Mouse (Mus musculus): ENCODE data around the gene Rab14. TPM values are rescaled to one million over a fixed set of nuclear protein-coding genes. Genes with fewer than 3 reads are reported as not detected.

Gene Rab14
- polyA plus RNA-seq, 1 experiment from 2014 or later, result 259 TPM

DNA sequence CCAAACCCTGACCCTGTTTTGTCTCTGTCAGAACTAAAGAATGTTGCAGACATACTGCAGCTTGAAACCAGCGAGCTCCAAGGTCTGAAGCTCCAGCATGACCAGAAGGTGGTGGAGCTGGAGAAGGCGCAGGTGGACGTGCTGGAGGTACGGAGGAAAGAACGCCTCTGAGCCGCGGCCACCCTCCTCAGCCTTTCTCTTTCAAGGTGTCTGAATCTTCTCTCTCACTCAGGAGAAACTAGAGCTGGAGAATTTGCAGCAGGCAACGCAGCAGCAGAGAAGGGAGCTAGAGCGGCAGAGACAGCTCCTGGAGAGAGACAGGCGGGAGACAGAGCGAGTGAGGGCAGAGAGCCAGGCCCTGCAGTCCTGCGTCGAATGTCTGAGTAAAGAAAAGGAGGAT, 35.5 kb downstream of the Rab14 start:
- H3K9me3 ChIP-seq, result no peaks in the 10 kb centered on the region
- H3K4me1 ChIP-seq, result no peaks in the 10 kb centered on the region
- H3K4me3 ChIP-seq, result no peak overlapping the region
- H3K27me3 ChIP-seq (replicated peaks; ENCODE audit: low read depth, poor library complexity, severe bottlenecking), result no peaks in the 10 kb centered on the region
- WGBS, result 94% methylated on average over 13 of the region's 13 CpGs
- H3K36me3 ChIP-seq (replicated peaks), result peaks cover 88% of the 10 kb centered on the region
- DNase-seq (ENCODE audit: low spot score), result no peak
- H3K27ac ChIP-seq (replicated peaks), result no peak overlapping the region

DNA sequence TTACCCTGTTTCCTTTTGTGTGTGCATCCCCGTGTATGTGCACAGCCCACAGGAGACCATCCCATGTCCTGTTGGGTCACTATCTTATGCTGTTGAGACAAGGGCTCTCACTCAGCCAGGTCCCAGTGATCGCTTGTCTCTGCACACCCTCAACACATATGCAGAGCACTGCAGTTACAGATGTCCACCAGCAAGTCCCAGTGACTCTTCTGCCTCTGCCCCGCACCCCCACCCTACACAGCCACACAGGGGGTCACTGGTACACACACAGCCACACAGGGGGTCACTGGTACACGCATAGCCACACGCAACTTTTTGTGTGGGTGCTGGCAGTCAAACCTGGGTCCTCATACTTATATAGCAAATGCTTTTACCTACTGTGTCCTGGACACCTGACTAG, 37.5 kb downstream of the Rab14 start:
- no peaks in the 10 kb centered on the region for H3K4me1 ChIP-seq
- DNase-seq (ENCODE audit: low spot score), result no peak
- H3K9me3 ChIP-seq, result no peaks in the 10 kb centered on the region
- H3K36me3 ChIP-seq (replicated peaks), result peaks cover 87% of the 10 kb centered on the region
- H3K27me3 ChIP-seq (replicated peaks; ENCODE audit: low read depth, poor library complexity, severe bottlenecking), result no peaks in the 10 kb centered on the region
- H3K4me3 ChIP-seq, result no peak overlapping the region
- WGBS, result 89% methylated on average over 5 of the region's 5 CpGs
- H3K27ac ChIP-seq (replicated peaks), result no peak overlapping the region

DNA sequence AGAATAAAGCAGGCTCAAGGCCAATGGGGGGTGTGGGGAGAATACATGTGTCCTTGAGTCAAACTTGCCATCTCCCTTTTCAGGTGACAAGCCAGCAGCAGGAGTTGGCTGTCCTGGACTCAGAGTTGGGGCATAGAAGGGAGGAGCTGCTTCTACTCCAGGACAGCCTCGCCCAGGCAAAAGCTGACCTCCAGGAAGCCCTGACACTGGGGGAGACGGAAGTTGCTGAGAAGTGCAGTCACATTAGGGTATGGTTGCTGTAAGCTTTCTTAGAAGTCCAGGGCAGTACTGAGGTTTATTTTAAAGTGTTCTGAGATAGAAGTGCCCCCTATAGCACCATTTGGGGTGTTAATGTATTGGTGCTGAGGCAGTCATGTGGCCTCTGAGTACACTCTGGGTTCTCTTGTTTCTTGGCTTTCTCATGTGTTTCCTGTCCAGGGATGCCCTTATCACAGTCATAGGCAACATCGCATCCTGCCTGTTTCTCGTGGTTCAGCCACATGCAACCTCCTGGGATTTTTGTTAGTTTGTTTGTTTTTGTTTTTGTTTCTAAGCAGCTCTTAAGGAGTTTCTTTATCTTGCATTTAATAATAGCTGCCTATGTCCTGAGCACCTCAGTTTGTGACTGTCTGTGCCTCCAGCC, 39.0 kb downstream of the Rab14 start:
- no peak for DNase-seq (ENCODE audit: low spot score)
- Histone ChIP-seq H3K27ac (replicated peaks) (no peak overlapping the region), H3K36me3 (replicated peaks) (peaks cover 87% of the 10 kb centered on the region), H3K4me1 (no peaks in the 10 kb centered on the region), H3K9me3 (no peaks in the 10 kb centered on the region), H3K27me3 (replicated peaks; ENCODE audit: low read depth, poor library complexity, severe bottlenecking) (no peaks in the 10 kb centered on the region), H3K4me3 (no peak overlapping the region)
- 82% methylated on average over 4 of the region's 4 CpGs for WGBS

DNA sequence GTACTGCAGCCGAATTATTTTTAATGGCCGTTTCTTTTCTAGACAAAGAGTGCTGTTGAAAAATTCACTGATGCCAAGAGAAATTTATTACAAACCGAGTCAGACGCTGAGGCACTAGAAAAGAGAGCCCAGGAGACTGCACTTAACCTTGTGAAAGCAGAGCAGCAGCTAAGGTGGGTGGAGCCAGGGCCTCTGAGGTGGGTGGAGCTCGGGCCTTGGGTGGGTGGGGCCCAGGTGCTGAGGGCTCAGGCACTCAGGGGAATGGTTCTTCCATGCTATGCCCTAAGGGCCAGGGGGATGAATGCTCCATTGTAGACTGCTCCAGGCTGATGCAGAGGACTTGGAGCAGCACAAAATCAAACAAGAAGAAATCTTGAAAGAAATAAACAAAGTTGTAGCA, 40.7 kb downstream of the Rab14 start:
- Histone ChIP-seq H3K4me3 (no peak overlapping the region), H3K36me3 (replicated peaks) (peaks cover 87% of the 10 kb centered on the region)
- WGBS, result 56% methylated on average over 5 of the region's 5 CpGs

DNA sequence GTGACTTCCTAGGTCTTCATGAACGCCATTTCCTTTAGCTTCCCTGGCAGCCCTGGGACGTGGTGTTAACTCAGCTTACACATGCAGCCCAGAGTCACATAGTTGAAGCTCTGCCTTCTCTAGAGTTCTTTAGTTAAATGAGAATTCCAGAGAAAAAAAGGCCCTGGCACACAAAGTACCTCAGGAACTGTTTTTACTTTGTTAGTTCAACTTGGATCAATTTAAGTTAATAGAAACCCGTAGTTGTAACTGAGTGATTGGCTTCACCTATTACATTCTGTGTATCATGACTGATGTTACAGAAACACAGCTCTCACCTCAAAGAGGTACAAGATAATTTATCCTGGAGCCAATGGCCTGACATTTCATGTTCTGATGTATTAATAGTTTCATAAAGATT, 42.6 kb downstream of the Rab14 start:
- WGBS, result 75% methylated on average over 3 of the region's 3 CpGs
- H3K4me1 ChIP-seq, result no peaks in the 10 kb centered on the region

More for the DNA sequence above, 40.7 kb downstream of the Rab14 start:
- no peak overlapping the region for H3K27ac ChIP-seq (replicated peaks)
- H3K27me3 ChIP-seq (replicated peaks; ENCODE audit: low read depth, poor library complexity, severe bottlenecking), result no peaks in the 10 kb centered on the region
- no peaks in the 10 kb centered on the region for H3K9me3 ChIP-seq
- H3K4me1 ChIP-seq, result no peaks in the 10 kb centered on the region
- DNase-seq (ENCODE audit: low spot score), result peak; percentile 19

DNA sequence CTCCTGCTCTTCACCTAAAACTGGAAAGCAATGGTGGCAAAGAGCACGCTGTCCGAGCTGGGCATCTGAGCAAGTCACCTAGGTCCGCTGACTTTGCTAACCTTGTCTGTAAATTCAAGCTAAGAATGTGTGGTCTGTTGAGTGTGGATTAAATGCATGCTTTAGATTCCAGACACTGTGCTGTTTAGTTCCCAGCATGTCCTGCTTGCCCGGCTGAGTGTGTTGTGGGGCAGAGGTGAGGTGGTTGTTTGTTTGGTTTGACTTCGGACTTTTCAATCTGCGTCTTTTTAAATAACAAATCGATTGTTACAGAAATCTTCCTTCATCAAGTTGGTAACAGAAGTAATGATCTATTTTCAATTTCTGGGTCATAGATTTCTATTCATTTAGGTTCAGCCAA, 43.1 kb downstream of the Rab14 start:
- H3K4me3 ChIP-seq, result no peak overlapping the region
- no peaks in the 10 kb centered on the region for H3K9me3 ChIP-seq
- 83% methylated on average over 7 of the region's 7 CpGs for WGBS
- H3K27ac ChIP-seq (replicated peaks), result no peak overlapping the region
- H3K27me3 ChIP-seq (replicated peaks; ENCODE audit: low read depth, poor library complexity, severe bottlenecking), result no peaks in the 10 kb centered on the region
- H3K36me3 ChIP-seq (replicated peaks), result peaks cover 90% of the 10 kb centered on the region
- DNase-seq (ENCODE audit: low spot score), result no peak
- H3K4me1 ChIP-seq, result no peaks in the 10 kb centered on the region

More for the DNA sequence above, 42.6 kb downstream of the Rab14 start:
- H3K27ac ChIP-seq (replicated peaks), result no peak overlapping the region
- DNase-seq (ENCODE audit: low spot score), result no peak
- no peaks in the 10 kb centered on the region for H3K27me3 ChIP-seq (replicated peaks; ENCODE audit: low read depth, poor library complexity, severe bottlenecking)
- H3K36me3 ChIP-seq (replicated peaks), result peaks cover 90% of the 10 kb centered on the region
- H3K4me3 ChIP-seq, result no peak overlapping the region
- no peaks in the 10 kb centered on the region for H3K9me3 ChIP-seq

DNA sequence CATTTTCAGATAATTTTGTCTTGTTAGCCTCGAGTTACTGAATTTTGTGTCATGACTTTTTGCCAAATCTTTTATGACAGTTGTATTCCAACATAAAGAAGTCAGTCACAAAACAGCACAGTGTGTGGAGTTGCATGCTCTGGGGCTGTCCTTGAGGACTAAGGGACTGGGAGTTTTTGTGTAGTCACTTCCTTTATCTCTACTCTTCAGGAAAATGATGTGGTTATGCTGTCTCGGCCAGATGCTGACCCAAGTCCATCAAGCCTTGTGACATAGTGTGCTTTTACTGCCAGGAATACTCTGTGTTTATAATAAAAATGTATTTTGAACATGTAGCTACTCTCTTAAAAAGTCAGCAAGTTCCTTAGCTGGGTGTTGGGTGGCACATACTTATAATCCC, 43.9 kb downstream of the Rab14 start:
- H3K27ac ChIP-seq (replicated peaks), result no peak overlapping the region
- no peaks in the 10 kb centered on the region for H3K4me1 ChIP-seq
- no peaks in the 10 kb centered on the region for H3K9me3 ChIP-seq
- 86% methylated on average over 2 of the region's 2 CpGs for WGBS
- no peaks in the 10 kb centered on the region for H3K27me3 ChIP-seq (replicated peaks; ENCODE audit: low read depth, poor library complexity, severe bottlenecking)
- H3K36me3 ChIP-seq (replicated peaks), result peaks cover 91% of the 10 kb centered on the region
- no peak for DNase-seq (ENCODE audit: low spot score)
- H3K4me3 ChIP-seq, result no peak overlapping the region

DNA sequence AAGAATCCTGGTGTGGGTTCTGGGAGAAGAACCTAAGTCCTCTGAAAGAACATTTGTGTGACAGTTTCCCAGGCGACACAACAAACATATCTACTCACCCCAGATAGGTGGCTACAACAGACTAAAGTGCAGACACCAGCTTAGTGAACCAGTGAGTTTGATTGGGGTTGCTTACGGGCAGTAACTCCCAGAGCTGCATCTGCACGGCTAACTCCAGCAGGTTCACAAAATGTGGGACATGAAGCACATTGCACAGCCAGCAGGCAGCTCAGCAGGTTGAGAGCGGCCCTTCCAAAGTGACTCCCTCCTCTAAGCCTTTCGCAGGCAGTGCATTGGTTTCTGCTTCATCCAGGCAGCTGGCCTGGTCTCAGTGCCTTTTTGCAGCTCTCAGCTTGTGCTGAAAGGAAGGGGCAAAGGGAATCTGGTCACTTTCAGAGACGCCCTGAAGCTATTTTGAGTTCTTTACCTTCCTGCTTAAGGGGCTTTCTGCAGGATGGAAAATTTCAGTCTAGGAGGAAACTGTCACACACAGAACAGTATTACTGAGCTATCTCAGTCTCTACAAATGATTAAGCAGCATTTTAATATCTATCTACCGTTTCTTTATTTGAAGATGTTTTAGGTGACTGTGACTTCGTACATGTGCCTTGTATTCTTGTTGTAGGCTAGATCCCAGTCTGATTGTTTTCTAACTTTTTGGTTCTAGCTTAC, 46.9 kb downstream of the Rab14 start:
- WGBS, result 87% methylated on average over 8 of the region's 8 CpGs
- H3K4me3 ChIP-seq, result no peak overlapping the region
- H3K27ac ChIP-seq (replicated peaks), result no peak overlapping the region
- peaks cover 100% of the 10 kb centered on the region for H3K36me3 ChIP-seq (replicated peaks)
- DNase-seq (ENCODE audit: low spot score), result no peak
- H3K4me1 ChIP-seq, result no peaks in the 10 kb centered on the region
- H3K9me3 ChIP-seq, result no peaks in the 10 kb centered on the region
- no peaks in the 10 kb centered on the region for H3K27me3 ChIP-seq (replicated peaks; ENCODE audit: low read depth, poor library complexity, severe bottlenecking)

DNA sequence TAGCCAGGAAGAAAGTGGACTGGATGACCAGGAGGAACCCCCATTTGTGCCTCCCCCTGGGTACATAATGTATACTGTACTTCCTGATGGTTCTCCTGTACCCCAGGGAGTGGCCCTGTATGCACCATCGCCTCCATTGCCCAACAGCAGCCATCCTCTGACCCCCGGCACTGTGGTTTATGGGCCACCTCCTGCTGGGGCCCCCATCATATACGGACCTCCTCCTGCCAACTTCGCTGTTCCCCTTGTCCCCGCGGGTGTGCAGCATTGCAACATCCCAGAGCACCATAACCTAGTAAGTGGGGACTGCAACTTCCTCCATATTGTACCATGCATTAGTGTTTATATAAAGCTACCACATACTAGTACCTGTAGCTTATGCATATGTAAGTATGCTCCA, 47.7 kb downstream of the Rab14 start:
- Histone ChIP-seq H3K4me3 (no peak overlapping the region), H3K4me1 (no peaks in the 10 kb centered on the region), H3K27ac (replicated peaks) (no peak overlapping the region), H3K9me3 (no peaks in the 10 kb centered on the region), H3K36me3 (replicated peaks) (peaks cover 100% of the 10 kb centered on the region), H3K27me3 (replicated peaks; ENCODE audit: low read depth, poor library complexity, severe bottlenecking) (no peaks in the 10 kb centered on the region)
- no peak for DNase-seq (ENCODE audit: low spot score)
- 92% methylated on average over 6 of the region's 6 CpGs for WGBS

DNA sequence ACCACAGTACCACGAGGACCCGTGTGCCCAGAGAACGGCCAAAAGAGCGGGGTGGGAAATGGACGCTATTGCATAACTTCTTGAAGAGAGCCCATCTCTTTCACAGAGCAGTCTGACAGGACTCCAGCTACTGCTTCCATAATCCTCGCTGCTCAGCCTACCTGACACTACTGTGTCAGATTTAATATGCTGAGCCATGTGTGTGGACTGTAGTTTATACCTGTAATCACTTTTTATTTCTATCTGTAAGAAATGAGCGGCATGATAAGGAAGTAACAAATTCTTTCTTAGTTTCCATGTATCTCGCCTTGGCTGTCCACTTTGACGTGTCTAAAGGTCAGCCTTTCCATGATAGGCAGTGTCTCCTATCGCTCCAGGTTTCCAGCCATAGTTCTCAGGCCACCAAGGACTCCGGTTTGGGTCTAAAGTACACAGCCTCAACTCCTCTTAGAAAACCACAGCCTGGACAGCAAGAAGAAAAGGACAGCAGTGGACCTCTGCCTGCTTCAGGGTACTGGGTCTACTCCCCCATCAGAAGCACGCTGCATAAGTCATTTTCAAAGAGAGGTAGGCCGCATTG, 49.5 kb downstream of the Rab14 start:
- H3K36me3 ChIP-seq (replicated peaks), result peaks cover 100% of the 10 kb centered on the region
- no peaks in the 10 kb centered on the region for H3K4me1 ChIP-seq
- no peak overlapping the region for H3K27ac ChIP-seq (replicated peaks)
- no peak overlapping the region for H3K4me3 ChIP-seq
- H3K27me3 ChIP-seq (replicated peaks; ENCODE audit: low read depth, poor library complexity, severe bottlenecking), result no peaks in the 10 kb centered on the region
- no peaks in the 10 kb centered on the region for H3K9me3 ChIP-seq
- no peak for DNase-seq (ENCODE audit: low spot score)
- 93% methylated on average over 13 of the region's 13 CpGs for WGBS

DNA sequence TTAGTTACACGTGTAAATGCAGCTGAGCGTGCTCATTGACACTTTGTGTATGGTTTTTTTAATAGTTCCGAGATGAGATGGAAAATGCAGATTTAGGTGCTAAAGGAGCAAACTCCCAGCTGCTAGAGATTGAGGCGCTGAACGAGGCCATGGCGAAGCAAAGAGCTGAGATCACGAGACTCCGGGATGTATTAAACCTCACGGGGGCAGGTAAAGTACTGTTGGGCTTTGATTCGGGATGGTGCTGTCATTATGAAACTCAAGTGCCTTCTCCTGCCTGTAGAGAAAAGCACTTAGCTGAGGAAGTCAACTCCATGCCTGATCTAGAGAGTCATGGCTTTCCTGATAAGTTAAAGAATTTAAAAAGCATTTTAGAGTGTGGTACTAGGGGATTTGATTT, 52.1 kb downstream of the Rab14 start:
- DNase-seq (ENCODE audit: low spot score), result no peak
- H3K9me3 ChIP-seq, result no peaks in the 10 kb centered on the region
- peaks cover 100% of the 10 kb centered on the region for H3K36me3 ChIP-seq (replicated peaks)

DNA sequence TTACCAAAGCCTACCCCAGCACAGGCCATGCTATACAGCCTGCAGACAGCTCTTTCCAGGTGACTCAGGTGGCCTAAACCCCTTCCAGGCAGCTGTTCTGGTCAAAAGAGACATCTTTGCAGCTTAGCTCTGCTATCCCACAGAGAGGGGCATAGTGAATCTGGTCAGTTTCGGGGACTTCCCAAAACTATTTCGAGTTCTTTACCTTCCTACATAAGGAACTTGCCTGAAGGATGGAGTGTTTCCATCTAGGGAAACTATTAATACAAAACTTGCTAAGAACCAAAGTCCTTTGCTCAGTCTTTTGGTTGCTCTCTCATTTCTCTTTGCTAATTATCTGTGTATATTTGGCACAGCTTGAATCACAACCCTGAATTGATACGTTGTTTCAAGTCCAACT, 59.2 kb downstream of the Rab14 start:
- Histone ChIP-seq H3K4me1 (no peaks in the 10 kb centered on the region), H3K27me3 (replicated peaks; ENCODE audit: low read depth, poor library complexity, severe bottlenecking) (no peaks in the 10 kb centered on the region), H3K9me3 (no peaks in the 10 kb centered on the region)

More for the DNA sequence above, 52.1 kb downstream of the Rab14 start:
- 92% methylated on average over 10 of the region's 10 CpGs for WGBS
- Histone ChIP-seq H3K4me3 (no peak overlapping the region), H3K4me1 (no peaks in the 10 kb centered on the region), H3K27me3 (replicated peaks; ENCODE audit: low read depth, poor library complexity, severe bottlenecking) (no peaks in the 10 kb centered on the region), H3K27ac (replicated peaks) (no peak overlapping the region)

DNA sequence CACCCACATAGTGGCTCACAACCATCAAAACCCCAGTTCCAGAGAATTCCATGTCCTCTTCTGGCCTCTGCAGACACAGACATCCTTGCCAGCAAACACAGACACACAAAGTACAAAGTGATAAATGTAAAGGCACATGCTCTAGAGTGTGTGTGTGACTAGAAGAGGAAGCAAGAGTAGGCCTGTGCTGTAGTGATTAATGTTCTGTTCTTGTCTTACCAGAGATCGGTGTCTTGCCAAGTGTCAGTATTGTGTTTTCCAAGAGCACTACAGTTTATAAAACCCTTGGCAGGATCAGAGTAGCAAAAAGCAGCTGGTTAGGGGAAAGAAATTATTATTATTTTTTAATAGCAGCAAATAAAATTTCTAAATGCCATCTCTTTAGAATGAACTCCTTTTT, 62.3 kb downstream of the Rab14 start:
- no peaks in the 10 kb centered on the region for H3K27me3 ChIP-seq (replicated peaks; ENCODE audit: low read depth, poor library complexity, severe bottlenecking)
- H3K4me1 ChIP-seq, result no peaks in the 10 kb centered on the region
- DNase-seq (ENCODE audit: low spot score), result no peak
- no peaks in the 10 kb centered on the region for H3K9me3 ChIP-seq
- H3K36me3 ChIP-seq (replicated peaks), result peaks cover 95% of the 10 kb centered on the region
- H3K4me3 ChIP-seq, result no peak overlapping the region
- 95% methylated on average over 1 of the region's 1 CpGs for WGBS
- H3K27ac ChIP-seq (replicated peaks), result no peak overlapping the region

More for the DNA sequence above, 59.2 kb downstream of the Rab14 start:
- H3K27ac ChIP-seq (replicated peaks), result no peak overlapping the region
- peaks cover 98% of the 10 kb centered on the region for H3K36me3 ChIP-seq (replicated peaks)
- DNase-seq (ENCODE audit: low spot score), result no peak
- H3K4me3 ChIP-seq, result no peak overlapping the region
- 92% methylated on average over 3 of the region's 3 CpGs for WGBS

All from embryonic facial prominence, embryonic 10.5 days (tissue).